Mouse (Mus musculus) testis, adult 2 months (tissue): ENCODE measurements around the gene Mark1.

ENCODE experiments used
- CTCF ChIP-seq: fragments of 200-500 bp; IDR thresholded peaks from 2 replicates; pipeline ENCODE4 v1.5.1; 2012; ENCODE audit warnings: low read depth, mild to moderate bottlenecking, inconsistent platforms, low read length, moderate library complexity; ENCODE audit not compliant: control insufficient read depth, insufficient read depth, insufficient replicate concordance
- POLR2A ChIP-seq: fragments of 200-500 bp; IDR thresholded peaks from 2 replicates; pipeline ENCODE4 v1.6.1; 2012; ENCODE audit warnings: low read depth, mild to moderate bottlenecking, inconsistent platforms, low read length, moderate library complexity; ENCODE audit not compliant: control insufficient read depth

- TF ChIP-seq POLR2A (no peak), CTCF (no peak)
Measured at GRCm38 (mm10) chr1:184862636-184863035, 136.7 kb downstream of the Mark1 start.
